Mouse (Mus musculus): ENCODE data around the gene Spdl1. TPM values are rescaled to one million over a fixed set of nuclear protein-coding genes. Genes with fewer than 3 reads are reported as not detected.

Spdl1 gene
- total RNA-seq, 1 experiment from 2014 or later: 5.1 TPM

Other genes starting within 250 kb of the Spdl1 start
- 4.3 and 20.3 TPM in 2 replicates for gene Dock2, start 49.7 kb downstream of the Spdl1 start, total RNA-seq (2021)

Measured in adrenal gland, postnatal 14 days (tissue).